Mouse (Mus musculus) cerebellum, adult 2 months (tissue): ENCODE data around the gene Chrna4.

Experiments used
- CTCF ChIP-seq: fragments of 200-500 bp; IDR thresholded peaks from 2 replicates; pipeline ENCODE4 v1.5.1; 2011; ENCODE audit warnings: low read depth, mild to moderate bottlenecking, control low read depth, low read length, moderate library complexity, borderline replicate concordance; ENCODE audit not compliant: insufficient read depth
- POLR2A ChIP-seq: fragments of 200-500 bp; IDR thresholded peaks from 2 replicates; pipeline ENCODE4 v1.6.1; 2011; ENCODE audit warnings: low read length, control low read depth, borderline replicate concordance; ENCODE audit not compliant: insufficient read depth

- TF ChIP-seq POLR2A (no peak), CTCF (no peak)
These were observed 49.0 kb downstream of the Chrna4 start for GRCm38 (mm10) chr2:180994360-180994759.
